Mouse (Mus musculus) kidney, postnatal 0 days (tissue): Measurements from ENCODE around the gene A830031A19Rik. TPM values are rescaled to one million over a fixed set of nuclear protein-coding genes. Genes with fewer than 3 reads are reported as not detected.
A peak's percentile ranks its signal among the peaks of the same experiment; 100 is the strongest.

Source experiments
- ATAC-seq: fragments of 200-750 bp; cut with Nextera tagmentation; replicated peaks from 2 replicates; pipeline ENCODE4 v1.8.0; 2017; ENCODE audit warnings: low read depth, moderate number of reproducible peaks, moderate TSS enrichment, moderate library complexity; ENCODE audit not compliant: low FRiP score
- DNase-seq: peaks from one replicate; pipeline ENCODE4 v3.0.0-alpha.2; 2016; ENCODE audit warnings: low spot score
- H3K27ac ChIP-seq: fragments of 300-500 bp; sonication (generic); 2 replicates; pipeline ENCODE4 v1.5.1; 2014; ENCODE audit warnings: mild to moderate bottlenecking
- H3K27me3 ChIP-seq: fragments of 300-500 bp; sonication (generic); 2 replicates; pipeline ENCODE4 v1.6.1; 2014; ENCODE audit warnings: low read length, mixed read lengths; ENCODE audit not compliant: insufficient read depth
- H3K36me3 ChIP-seq: fragments of 300-500 bp; sonication (generic); 2 replicates; pipeline ENCODE4 v1.6.1; 2014; ENCODE audit warnings: low read length, mixed read lengths; ENCODE audit not compliant: insufficient read depth
- H3K4me1 ChIP-seq: fragments of 300-500 bp; sonication (generic); replicated peaks from 2 replicates; pipeline ENCODE4 v1.6.1; 2014; ENCODE audit warnings: antibody characterized with exemption, low read length, mixed read lengths; ENCODE audit not compliant: insufficient read depth
- H3K4me2 ChIP-seq: fragments of 300-500 bp; sonication (generic); 2 replicates; pipeline ENCODE4 v1.6.1; 2014; ENCODE audit warnings: mild to moderate bottlenecking, low read length, moderate library complexity, mixed read lengths
- H3K4me3 ChIP-seq: fragments of 300-500 bp; sonication (generic); replicated peaks from 2 replicates; pipeline ENCODE4 v1.5.1; 2014; ENCODE audit warnings: low read depth, low read length
- H3K9ac ChIP-seq: fragments of 300-500 bp; sonication (generic); 2 replicates; pipeline ENCODE4 v1.6.1; 2014; ENCODE audit warnings: low read depth, low read length
- H3K9me3 ChIP-seq: fragments of 300-500 bp; sonication (generic); replicated peaks from 2 replicates; pipeline ENCODE4 v1.6.1; 2016; ENCODE audit warnings: low read length, inconsistent platforms, mixed read lengths
- CTCF ChIP-seq: IDR thresholded peaks from 2 replicates; pipeline ENCODE4 v1.5.1; 2016; ENCODE audit warnings: antibody characterized with exemption, low read depth, mild to moderate bottlenecking, moderate library complexity
- WGBS: fragments of 180-500 bp; shearing (Covaris S2); extraction: QIAGEN DNeasy Blood & Tissue Kit; methylation state at CpG from one replicate; pipeline ENCODE4 v1.1.7; 2014; 5-methylcytosine and 5-hydroxymethylcytosine counted together
- polyA plus RNA-seq: library from polyadenylated mRNA; unstranded; fragments of >200 nt; fragmentation: Nextera tagmentation; extraction: Ambion mirVana; gene quantifications from 2 replicates; pipeline ENCODE4 v1.2.1, GENCODE M21; 2015

A830031A19Rik gene
- not detected in 2 replicates for polyA plus RNA-seq

GRCm38 (mm10) chr11:24074634-24075104 lies at the start of gene A830031A19Rik:
TSS of gene A830031A19Rik (minus strand) at chr11:24075054.
- TF ChIP-seq CTCF = no peak
- ATAC-seq = no peak
- Histone ChIP-seq H3K4me1 (peaks cover 5% of the 10 kb centered on the region), H3K36me3 (no peaks in the 10 kb centered on the region), H3K9ac (no peak within 1 kb of the TSS), H3K4me2 (peak within 1 kb of the TSS; percentile 95), H3K4me3 (peak within 1 kb of the TSS; percentile 58), H3K27me3 (peaks cover 54% of the 10 kb centered on the region), H3K9me3 (no peaks in the 10 kb centered on the region), H3K27ac (no peak within 1 kb of the TSS)
- DNase-seq = no peak
- WGBS = under 1% methylated on average over 11 of the region's 11 CpGs

GRCm38 (mm10) chr11:24123991-24124390 lies 49.1 kb upstream of the A830031A19Rik start:
- no peak overlapping the region for H3K9ac ChIP-seq
- no peaks in the 10 kb centered on the region for H3K36me3 ChIP-seq
- H3K4me1 ChIP-seq = no peaks in the 10 kb centered on the region
- H3K4me2 ChIP-seq = no peak overlapping the region
- ATAC-seq = no peak
- H3K4me3 ChIP-seq = no peak overlapping the region
- H3K27ac ChIP-seq = no peak overlapping the region
- DNase-seq = no peak
- H3K9me3 ChIP-seq = no peaks in the 10 kb centered on the region
- H3K27me3 ChIP-seq = no peaks in the 10 kb centered on the region
- no peak for TF ChIP-seq CTCF
- 92% methylated on average over 2 of the region's 2 CpGs for WGBS

GRCm38 (mm10) chr11:24122899-24123298 lies 48.0 kb upstream of the A830031A19Rik start:
- DNase-seq = no peak

GRCm38 (mm10) chr11:24121136-24121535 lies 46.3 kb upstream of the A830031A19Rik start:
- WGBS = 94% methylated on average over 9 of the region's 9 CpGs
- Histone ChIP-seq H3K4me3 (no peak overlapping the region), H3K9ac (no peak overlapping the region), H3K36me3 (no peaks in the 10 kb centered on the region), H3K27me3 (no peaks in the 10 kb centered on the region), H3K4me2 (no peak overlapping the region), H3K4me1 (no peaks in the 10 kb centered on the region), H3K9me3 (no peaks in the 10 kb centered on the region), H3K27ac (no peak overlapping the region)
- DNase-seq (no peak), ATAC-seq (no peak)
- TF ChIP-seq CTCF = no peak

More at GRCm38 (mm10) chr11:24122899-24123298, 48.0 kb upstream of the A830031A19Rik start:
- no peaks in the 10 kb centered on the region for H3K4me1 ChIP-seq
- ATAC-seq = no peak
- TF ChIP-seq CTCF = no peak
- H3K4me2 ChIP-seq = no peak overlapping the region
- H3K27me3 ChIP-seq = no peaks in the 10 kb centered on the region
- no peaks in the 10 kb centered on the region for H3K9me3 ChIP-seq
- 80% methylated on average over 7 of the region's 7 CpGs for WGBS
- no peak overlapping the region for H3K27ac ChIP-seq
- no peak overlapping the region for H3K9ac ChIP-seq
- H3K36me3 ChIP-seq = no peaks in the 10 kb centered on the region
- H3K4me3 ChIP-seq = no peak overlapping the region

- H3K4me2 ChIP-seq = no peak overlapping the region
- no peak overlapping the region for H3K4me3 ChIP-seq
- H3K36me3 ChIP-seq = no peaks in the 10 kb centered on the region
- ATAC-seq (no peak), DNase-seq (no peak)
- no peak overlapping the region for H3K9ac ChIP-seq
- no peaks in the 10 kb centered on the region for H3K27me3 ChIP-seq
- no peak overlapping the region for H3K27ac ChIP-seq
- H3K9me3 ChIP-seq = no peaks in the 10 kb centered on the region
- H3K4me1 ChIP-seq = no peaks in the 10 kb centered on the region
- 75% methylated on average over 7 of the region's 7 CpGs for WGBS
- no peak for TF ChIP-seq CTCF
These were observed 41.9 kb upstream of the A830031A19Rik start for GRCm38 (mm10) chr11:24116582-24117318.

- 100% methylated on average over 2 of the region's 2 CpGs for WGBS
- ATAC-seq = no peak
These were observed 41.2 kb upstream of the A830031A19Rik start for GRCm38 (mm10) chr11:24116041-24116440.

More at GRCm38 (mm10) chr11:24116041-24116440, 41.2 kb upstream of the A830031A19Rik start:
- DNase-seq = no peak
- no peak for TF ChIP-seq CTCF
- Histone ChIP-seq H3K4me3 (no peak overlapping the region), H3K27ac (no peak overlapping the region), H3K4me2 (no peak overlapping the region), H3K9me3 (no peaks in the 10 kb centered on the region), H3K4me1 (no peaks in the 10 kb centered on the region), H3K36me3 (no peaks in the 10 kb centered on the region), H3K27me3 (no peaks in the 10 kb centered on the region), H3K9ac (no peak overlapping the region)
